Mouse (Mus musculus): ENCODE measurements around the gene Zfand4.

DNA sequence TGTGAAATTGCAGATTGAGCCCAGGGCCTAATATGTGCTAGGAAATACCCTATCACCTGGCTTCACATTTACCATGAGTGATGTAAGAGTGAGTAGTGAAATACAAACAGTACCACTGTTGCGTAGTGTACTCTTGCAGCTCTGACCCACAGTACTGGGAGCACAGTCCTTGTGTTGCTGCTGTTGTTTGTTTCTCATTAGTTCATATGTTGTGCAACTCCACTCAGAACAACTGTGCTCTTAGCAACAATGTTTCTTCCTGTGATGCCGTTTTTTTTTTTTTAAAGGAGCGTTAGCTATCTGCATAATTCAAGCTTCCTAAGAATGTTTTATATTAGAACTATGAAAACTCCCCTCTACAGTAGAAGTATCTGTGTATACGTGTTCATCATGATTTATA, 1.6 kb downstream of the Zfand4 start:
- TF ChIP-seq POLR2A (IDR thresholded peaks at IDR 0.05; ENCODE audit: control insufficient read depth, low read depth, low read length) (no peak), CTCF (IDR thresholded peaks at IDR 0.05; ENCODE audit: control insufficient read depth, insufficient read depth, insufficient replicate concordance, low read depth, low read length) (no peak)

Data from testis, adult 2 months (tissue).